Mouse (Mus musculus): ENCODE measurements around the gene Mlh1. TPM values are rescaled to one million over a fixed set of nuclear protein-coding genes. Genes with fewer than 3 reads are reported as not detected.
A peak's percentile ranks its signal among the peaks of the same experiment; 100 is the strongest.

Mlh1 gene
- total RNA-seq, 2 experiments from 2014 or later: 15.7 to 17.1 TPM

DNA sequence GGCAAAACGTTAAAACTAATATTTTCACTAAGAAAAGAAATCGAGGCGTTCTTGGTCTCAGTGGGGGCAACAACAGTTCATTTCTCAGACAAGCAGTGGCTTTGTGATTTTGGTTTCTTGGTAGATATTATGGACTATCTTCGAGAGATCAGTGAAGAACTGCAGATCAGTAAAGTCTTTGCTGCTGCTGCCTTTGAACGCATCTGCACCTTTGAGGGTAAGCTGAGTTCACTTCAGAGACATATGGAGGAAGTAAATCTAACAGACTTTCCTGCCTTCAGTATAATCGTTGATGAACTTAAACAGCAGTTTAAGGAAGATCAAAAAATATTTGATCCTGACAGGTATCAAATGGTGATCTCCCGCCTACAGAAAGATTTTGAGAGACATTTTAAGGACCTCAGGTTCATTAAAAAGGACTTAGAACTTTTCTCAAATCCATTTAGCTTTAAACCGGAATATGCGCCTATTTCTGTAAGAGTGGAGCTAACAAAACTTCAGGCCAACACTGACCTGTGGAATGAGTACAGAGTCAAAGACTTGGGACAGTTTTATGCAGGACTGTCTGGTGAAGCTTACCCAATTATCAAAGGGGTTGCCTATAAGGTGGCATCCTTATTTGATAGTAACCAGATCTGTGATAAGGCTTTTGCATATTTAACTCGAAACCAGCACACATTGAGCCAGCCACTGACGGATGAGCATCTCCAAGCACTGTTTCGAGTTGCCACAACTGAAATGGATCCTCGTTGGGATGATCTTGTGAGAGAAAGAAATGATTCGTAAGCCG lies 1.6 kb upstream of the Mlh1 start:
- Histone ChIP-seq H3K4me3 (peak overlapping the region; percentile 95), H3K27ac (peak overlapping the region; percentile 98)
- DNase-seq (ENCODE audit: low spot score in 2 of 2): no peak
- TF ChIP-seq CTCF (conservative IDR thresholded peaks at IDR 0.05): no peak

GRCm38 (mm10) chr9:111272356-111272755 lies 765 bp upstream of the Mlh1 start:
- no peak for TF ChIP-seq CTCF (conservative IDR thresholded peaks at IDR 0.05)
- DNase-seq (ENCODE audit: low spot score in 2 of 2): peak in 1 of 2 experiments; percentile 18
- peak overlapping the region; percentile 98 for H3K27ac ChIP-seq
- H3K4me3 ChIP-seq: peak overlapping the region; percentile 95

DNA sequence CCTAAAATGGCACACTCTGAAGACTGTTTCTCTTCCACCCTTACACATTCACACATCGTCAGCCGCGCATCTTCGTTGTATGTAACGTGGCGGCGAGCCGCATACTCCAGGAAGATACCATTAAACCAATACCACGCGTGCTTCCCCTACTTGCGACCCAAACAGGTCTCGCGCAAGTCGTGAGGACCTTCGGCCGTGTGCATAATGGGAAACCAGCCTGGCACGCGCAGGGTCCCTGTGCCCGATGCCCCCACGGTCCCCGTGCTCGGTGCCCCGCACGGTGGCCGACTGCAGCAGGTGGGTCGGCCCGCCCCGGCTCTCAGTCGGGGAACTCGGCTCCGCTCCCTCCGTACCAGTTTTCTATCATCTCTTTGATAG lies 546 bp downstream of the Mlh1 start:
- Histone ChIP-seq H3K27ac (peak overlapping the region; percentile 96), H3K4me3 (peak overlapping the region; percentile 99)
- peak in 1 of 2 experiments; percentile 67 for DNase-seq (ENCODE audit: low spot score in 2 of 2)
- TF ChIP-seq CTCF (conservative IDR thresholded peaks at IDR 0.05): no peak

DNA sequence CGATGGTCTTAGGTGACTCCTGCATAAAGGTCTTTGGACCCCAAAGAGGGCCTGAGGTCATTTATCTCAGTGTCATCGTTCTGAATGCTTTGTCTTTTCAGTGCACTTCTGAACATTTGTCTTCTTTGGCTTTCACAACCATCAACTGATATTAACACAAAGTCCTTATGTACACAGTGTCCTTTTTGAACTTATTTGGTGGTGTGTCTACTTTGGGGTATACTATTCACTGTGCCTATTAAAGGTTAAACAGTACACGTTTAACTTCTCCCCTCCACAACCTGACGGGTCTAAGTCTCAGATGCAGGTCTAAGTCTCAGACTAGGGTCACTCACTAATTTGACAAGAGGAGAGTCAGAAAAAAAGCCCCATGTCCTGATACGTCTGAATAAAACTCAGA lies 985 bp downstream of the Mlh1 start:
- no peak for DNase-seq (ENCODE audit: low spot score in 2 of 2)
- peak overlapping the region; percentile 99 for H3K4me3 ChIP-seq
- TF ChIP-seq CTCF (conservative IDR thresholded peaks at IDR 0.05): no peak
- H3K27ac ChIP-seq: peak overlapping the region; percentile 96

DNA sequence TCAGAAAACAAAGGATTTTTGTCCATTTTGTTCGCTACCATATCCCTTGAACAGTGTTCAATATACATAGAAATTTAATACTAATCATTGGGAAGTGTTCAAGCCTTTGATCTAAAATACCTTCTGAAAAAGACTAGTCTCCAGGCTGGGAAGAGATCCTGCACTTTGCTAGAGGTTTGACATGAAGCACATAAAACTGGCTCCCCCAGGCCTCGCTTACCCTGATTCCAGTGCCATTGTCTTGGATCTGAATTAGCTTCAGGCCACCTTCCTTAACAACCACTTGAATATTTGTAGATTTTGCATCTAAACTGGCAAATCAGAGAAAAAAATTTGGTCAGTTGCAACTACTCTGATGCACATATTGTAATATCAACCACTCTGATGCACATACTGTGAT lies 3.6 kb downstream of the Mlh1 start:
- no peak for TF ChIP-seq CTCF (conservative IDR thresholded peaks at IDR 0.05)
- no peak for DNase-seq (ENCODE audit: low spot score in 2 of 2)
- Histone ChIP-seq H3K27ac (no peak overlapping the region), H3K4me3 (no peak overlapping the region)

DNA sequence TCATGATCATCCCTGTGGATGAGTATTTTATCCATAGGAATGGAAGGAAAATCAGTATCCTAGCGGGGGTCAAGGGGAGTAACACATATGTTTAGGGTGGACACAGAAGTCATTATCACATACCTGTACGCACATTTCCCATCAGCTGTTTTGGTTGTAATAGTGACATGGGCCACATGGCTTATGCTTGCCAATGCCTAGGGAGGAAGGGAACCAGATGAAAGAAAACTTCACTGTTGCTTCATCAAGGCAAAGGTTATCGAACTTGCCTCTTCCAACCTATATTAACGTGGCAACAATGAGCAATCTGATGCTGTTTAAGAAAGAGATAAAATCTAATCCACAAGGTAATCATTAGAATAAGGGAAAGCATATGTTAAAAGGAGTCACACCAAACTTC lies 10.2 kb downstream of the Mlh1 start:
- Histone ChIP-seq H3K27ac (no peak overlapping the region), H3K4me3 (no peak overlapping the region)
- DNase-seq (ENCODE audit: low spot score in 2 of 2): no peak
- TF ChIP-seq CTCF (conservative IDR thresholded peaks at IDR 0.05): no peak

DNA sequence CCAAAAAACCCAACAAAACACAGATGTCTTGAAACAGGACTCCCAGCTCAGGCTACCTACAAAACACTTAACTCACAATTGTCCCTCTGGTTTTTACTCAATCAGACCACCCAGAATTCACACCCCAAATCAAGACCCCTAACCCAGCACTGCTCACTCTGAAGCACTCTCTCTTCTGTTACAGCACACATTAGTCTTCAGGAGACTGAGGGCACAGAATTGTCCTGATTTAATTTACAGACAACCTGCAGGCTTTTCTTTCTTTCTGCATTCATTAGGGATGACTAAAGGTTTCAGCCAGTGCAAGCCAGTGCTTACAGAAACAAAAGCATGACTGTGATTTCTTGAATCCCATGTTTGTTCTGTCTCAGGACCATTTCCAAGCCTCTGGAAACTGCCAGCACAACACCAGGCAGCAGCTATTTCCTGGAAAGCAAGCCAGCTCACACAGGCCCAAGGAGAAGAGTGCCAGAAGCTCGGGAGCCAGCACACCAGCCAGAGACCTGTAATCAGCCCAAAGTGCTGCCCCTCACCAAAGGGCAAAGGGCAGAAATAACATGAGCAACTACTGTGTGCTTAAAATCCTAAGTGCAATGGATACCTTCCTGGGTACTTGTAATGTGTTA lies 11.1 kb downstream of the Mlh1 start:
- Histone ChIP-seq H3K27ac (peak overlapping the region; percentile 57), H3K4me3 (no peak overlapping the region)
- TF ChIP-seq CTCF (conservative IDR thresholded peaks at IDR 0.05): no peak
- peak; percentile 42 to 61 for DNase-seq (ENCODE audit: low spot score in 2 of 2)

- no peak for DNase-seq (ENCODE audit: low spot score in 2 of 2)
- Histone ChIP-seq H3K4me3 (no peak overlapping the region), H3K27ac (no peak overlapping the region)
- peak; percentile 70 for TF ChIP-seq CTCF (conservative IDR thresholded peaks at IDR 0.05)
These were observed 19.3 kb downstream of the Mlh1 start for GRCm38 (mm10) chr9:111252161-111252869.

GRCm38 (mm10) chr9:111247682-111248246 lies 23.8 kb downstream of the Mlh1 start:
- Histone ChIP-seq H3K27ac (no peak overlapping the region), H3K4me3 (no peak overlapping the region)
- DNase-seq (ENCODE audit: low spot score in 2 of 2): peak; percentile 26 to 61
- peak; percentile 80 for TF ChIP-seq CTCF (conservative IDR thresholded peaks at IDR 0.05)

GRCm38 (mm10) chr9:111245546-111245945 lies 26.0 kb downstream of the Mlh1 start:
- H3K27ac ChIP-seq: no peak overlapping the region
- H3K4me3 ChIP-seq: no peak overlapping the region
- 0 out of 2 replicates have a peak, but pooled peaks have one; percentile 5 for TF ChIP-seq CTCF (conservative IDR thresholded peaks at IDR 0.05)
- DNase-seq (ENCODE audit: low spot score in 2 of 2): no peak

- no peak overlapping the region for H3K27ac ChIP-seq
- TF ChIP-seq CTCF (conservative IDR thresholded peaks at IDR 0.05): no peak
- no peak for DNase-seq (ENCODE audit: low spot score in 2 of 2)
- no peak overlapping the region for H3K4me3 ChIP-seq
These were observed 28.2 kb downstream of the Mlh1 start for GRCm38 (mm10) chr9:111243384-111243783.

- Histone ChIP-seq H3K4me3 (no peak overlapping the region), H3K27ac (no peak overlapping the region)
- no peak for DNase-seq (ENCODE audit: low spot score in 2 of 2)
- TF ChIP-seq CTCF (conservative IDR thresholded peaks at IDR 0.05): no peak
These were observed 31.8 kb downstream of the Mlh1 start for GRCm38 (mm10) chr9:111239821-111240220.

DNA sequence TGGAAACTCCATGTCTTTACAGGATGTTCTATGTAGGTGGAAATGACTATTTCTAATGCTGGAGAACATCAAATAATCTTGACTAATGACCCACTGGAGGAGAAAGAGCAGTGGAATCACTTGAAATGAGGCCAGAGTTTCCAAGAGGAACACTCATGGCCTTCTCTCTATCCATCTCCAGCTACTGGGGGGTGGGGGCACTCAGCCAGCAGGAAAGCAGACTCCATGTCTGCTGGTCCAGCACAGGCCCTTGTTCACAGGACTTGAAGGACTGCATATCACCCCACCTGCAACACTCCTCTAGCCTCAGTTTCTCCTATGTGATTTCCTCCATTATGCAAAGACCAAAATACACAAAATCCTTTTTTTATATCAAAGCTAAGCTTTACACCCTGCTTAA lies 33.9 kb downstream of the Mlh1 start:
- no peak overlapping the region for H3K27ac ChIP-seq
- H3K4me3 ChIP-seq: no peak overlapping the region
- DNase-seq (ENCODE audit: low spot score in 2 of 2): no peak
- TF ChIP-seq CTCF (conservative IDR thresholded peaks at IDR 0.05): no peak
